Mouse (Mus musculus): ENCODE measurements around the gene Cxcl15. TPM values are rescaled to one million over a fixed set of nuclear protein-coding genes. Genes with fewer than 3 reads are reported as not detected.

Gene Cxcl15
- polyA plus RNA-seq, 2 experiments: 0.09 to 0.33 TPM

- peaks cover 13% of the 10 kb centered on the region for H3K27me3 ChIP-seq (ENCODE audit: control insufficient read depth, insufficient read depth, low read length)
- H3K27ac ChIP-seq (replicated peaks; ENCODE audit: low read depth, low read length): no peak overlapping the region
- no peak overlapping the region for H3K4me2 ChIP-seq (replicated peaks; ENCODE audit: low read depth, low read length, severe bottlenecking)
- H3K36me3 ChIP-seq (ENCODE audit: control insufficient read depth, insufficient read depth, low read length): no peaks in the 10 kb centered on the region
- WGBS: 74% methylated on average over 2 of the region's 2 CpGs
- TF ChIP-seq POLR2A (IDR thresholded peaks at IDR 0.05; ENCODE audit: borderline replicate concordance, extremely low read depth, insufficient read depth, insufficient read length): no peak
- no peak overlapping the region for H3K9ac ChIP-seq (ENCODE audit: low read depth, low read length, severe bottlenecking)
- H3K9me3 ChIP-seq (ENCODE audit: control insufficient read depth, low read length): no peaks in the 10 kb centered on the region
- H3K4me3 ChIP-seq (replicated peaks; ENCODE audit: low read length): no peak overlapping the region
- ATAC-seq (ENCODE audit: low FRiP score, low read depth) (no peak), DNase-seq (ENCODE audit: low spot score) (no peak)
- peaks cover 21% of the 10 kb centered on the region for H3K4me1 ChIP-seq (ENCODE audit: control insufficient read depth, insufficient read depth, low read length)
Observed at GRCm38 (mm10) chr5:90760844-90761243, 33.5 kb upstream of the Cxcl15 start.

GRCm38 (mm10) chr5:90761834-90762233 lies 32.5 kb upstream of the Cxcl15 start:
- Histone ChIP-seq H3K27ac (replicated peaks; ENCODE audit: low read depth, low read length) (no peak overlapping the region), H3K9ac (ENCODE audit: low read depth, low read length, severe bottlenecking) (no peak overlapping the region), H3K36me3 (ENCODE audit: control insufficient read depth, insufficient read depth, low read length) (no peaks in the 10 kb centered on the region), H3K27me3 (ENCODE audit: control insufficient read depth, insufficient read depth, low read length) (peaks cover 13% of the 10 kb centered on the region), H3K4me2 (replicated peaks; ENCODE audit: low read depth, low read length, severe bottlenecking) (no peak overlapping the region), H3K9me3 (ENCODE audit: control insufficient read depth, low read length) (no peaks in the 10 kb centered on the region), H3K4me1 (ENCODE audit: control insufficient read depth, insufficient read depth, low read length) (peaks cover 21% of the 10 kb centered on the region), H3K4me3 (replicated peaks; ENCODE audit: low read length) (no peak overlapping the region)
- ATAC-seq (ENCODE audit: low FRiP score, low read depth): no peak
- no peak for DNase-seq (ENCODE audit: low spot score)
- TF ChIP-seq POLR2A (IDR thresholded peaks at IDR 0.05; ENCODE audit: borderline replicate concordance, extremely low read depth, insufficient read depth, insufficient read length): no peak
- WGBS: 87% methylated on average over 3 of the region's 3 CpGs

GRCm38 (mm10) chr5:90763912-90764665 lies 30.2 kb upstream of the Cxcl15 start:
- 66% methylated on average over 12 of the region's 12 CpGs for WGBS
- TF ChIP-seq POLR2A (IDR thresholded peaks at IDR 0.05; ENCODE audit: borderline replicate concordance, extremely low read depth, insufficient read depth, insufficient read length): no peak
- Histone ChIP-seq H3K36me3 (ENCODE audit: control insufficient read depth, insufficient read depth, low read length) (no peaks in the 10 kb centered on the region), H3K27me3 (ENCODE audit: control insufficient read depth, insufficient read depth, low read length) (peaks cover 8% of the 10 kb centered on the region), H3K4me2 (replicated peaks; ENCODE audit: low read depth, low read length, severe bottlenecking) (no peak overlapping the region), H3K4me1 (ENCODE audit: control insufficient read depth, insufficient read depth, low read length) (peaks cover 3% of the 10 kb centered on the region), H3K9me3 (ENCODE audit: control insufficient read depth, low read length) (no peaks in the 10 kb centered on the region), H3K9ac (ENCODE audit: low read depth, low read length, severe bottlenecking) (no peak overlapping the region), H3K27ac (replicated peaks; ENCODE audit: low read depth, low read length) (no peak overlapping the region), H3K4me3 (replicated peaks; ENCODE audit: low read length) (no peak overlapping the region)
- ATAC-seq (ENCODE audit: low FRiP score, low read depth) (no peak), DNase-seq (ENCODE audit: low spot score) (no peak)

- Histone ChIP-seq H3K27me3 (ENCODE audit: control insufficient read depth, insufficient read depth, low read length) (no peaks in the 10 kb centered on the region), H3K4me3 (replicated peaks; ENCODE audit: low read length) (no peak overlapping the region), H3K4me1 (ENCODE audit: control insufficient read depth, insufficient read depth, low read length) (no peaks in the 10 kb centered on the region), H3K9ac (ENCODE audit: low read depth, low read length, severe bottlenecking) (no peak overlapping the region), H3K27ac (replicated peaks; ENCODE audit: low read depth, low read length) (no peak overlapping the region), H3K4me2 (replicated peaks; ENCODE audit: low read depth, low read length, severe bottlenecking) (no peak overlapping the region), H3K36me3 (ENCODE audit: control insufficient read depth, insufficient read depth, low read length) (no peaks in the 10 kb centered on the region), H3K9me3 (ENCODE audit: control insufficient read depth, low read length) (no peaks in the 10 kb centered on the region)
- WGBS: 56% methylated on average over 8 of the region's 8 CpGs
- DNase-seq (ENCODE audit: low spot score) (no peak), ATAC-seq (ENCODE audit: low FRiP score, low read depth) (no peak)
- no peak for TF ChIP-seq POLR2A (IDR thresholded peaks at IDR 0.05; ENCODE audit: borderline replicate concordance, extremely low read depth, insufficient read depth, insufficient read length)
Observed at GRCm38 (mm10) chr5:90765821-90766606, 28.3 kb upstream of the Cxcl15 start.

DNA sequence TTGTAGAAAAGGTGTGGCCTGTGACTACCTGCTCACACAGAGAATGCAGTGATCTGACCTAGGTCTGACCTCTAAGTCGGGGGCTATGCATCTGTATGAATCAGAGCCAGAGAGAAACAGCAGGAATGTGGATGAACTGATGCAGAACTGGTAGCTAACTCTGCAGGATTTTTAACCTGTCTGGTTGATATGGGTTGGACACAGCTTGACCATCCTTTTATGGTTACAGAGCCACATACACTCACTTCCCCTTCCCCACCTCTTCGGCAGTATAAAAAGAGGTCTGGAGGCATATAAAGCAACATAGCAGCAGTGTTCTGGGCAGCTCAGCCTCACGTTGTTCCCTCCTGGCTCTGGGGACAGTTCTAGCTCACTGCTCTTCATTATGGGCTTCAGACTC lies 26.1 kb upstream of the Cxcl15 start, which contains the start of gene Ppbp:
Gene Ppbp, plus strand, starts transcription at position 301 of the 400 bp plus-strand sequence.
- no peak within 1 kb of the TSS for H3K27ac ChIP-seq (replicated peaks; ENCODE audit: low read depth, low read length)
- TF ChIP-seq POLR2A (IDR thresholded peaks at IDR 0.05; ENCODE audit: borderline replicate concordance, extremely low read depth, insufficient read depth, insufficient read length): no peak
- no peak within 1 kb of the TSS for H3K4me3 ChIP-seq (replicated peaks; ENCODE audit: low read length)
- no peaks in the 10 kb centered on the region for H3K9me3 ChIP-seq (ENCODE audit: control insufficient read depth, low read length)
- H3K9ac ChIP-seq (ENCODE audit: low read depth, low read length, severe bottlenecking): no peak within 1 kb of the TSS
- no peaks in the 10 kb centered on the region for H3K36me3 ChIP-seq (ENCODE audit: control insufficient read depth, insufficient read depth, low read length)
- ATAC-seq (ENCODE audit: low FRiP score, low read depth) (no peak), DNase-seq (ENCODE audit: low spot score) (no peak)
- H3K27me3 ChIP-seq (ENCODE audit: control insufficient read depth, insufficient read depth, low read length): no peaks in the 10 kb centered on the region
- H3K4me2 ChIP-seq (replicated peaks; ENCODE audit: low read depth, low read length, severe bottlenecking): no peak within 1 kb of the TSS
- H3K4me1 ChIP-seq (ENCODE audit: control insufficient read depth, insufficient read depth, low read length): no peaks in the 10 kb centered on the region
- 39% methylated on average over 3 of the region's 3 CpGs for WGBS
